Mouse (Mus musculus) liver, embryonic 12.5 days (tissue): ENCODE data around the gene Cntnap5b. TPM values are rescaled to one million over a fixed set of nuclear protein-coding genes. Genes with fewer than 3 reads are reported as not detected.

ENCODE experiments used
- ATAC-seq: fragments of 200-750 bp; cut with Nextera tagmentation; 2 replicates; pipeline ENCODE4 v1.8.0; 2017; ENCODE audit warnings: moderate number of reproducible peaks, mild to moderate bottlenecking, moderate library complexity
- H3K27ac ChIP-seq: fragments of 300-500 bp; sonication (generic); 2 replicates; pipeline ENCODE4 v1.5.1; 2016; ENCODE audit warnings: mild to moderate bottlenecking
- H3K27me3 ChIP-seq: fragments of 300-500 bp; sonication (generic); replicated peaks from 2 replicates; pipeline ENCODE4 v1.6.1; 2016; ENCODE audit warnings: mild to moderate bottlenecking, moderate library complexity
- H3K36me3 ChIP-seq: fragments of 300-500 bp; sonication (generic); 2 replicates; pipeline ENCODE4 v1.6.1; 2016; ENCODE audit warnings: mild to moderate bottlenecking, moderate library complexity
- H3K4me1 ChIP-seq: fragments of 300-500 bp; sonication (generic); 2 replicates; pipeline ENCODE4 v1.6.1; 2016
- H3K4me2 ChIP-seq: fragments of 300-500 bp; sonication (generic); 2 replicates; pipeline ENCODE4 v1.6.1; 2016; ENCODE audit warnings: mild to moderate bottlenecking, moderate library complexity
- H3K4me3 ChIP-seq: fragments of 300-500 bp; sonication (generic); 2 replicates; pipeline ENCODE4 v1.5.1; 2016; ENCODE audit warnings: mild to moderate bottlenecking, moderate library complexity
- H3K9ac ChIP-seq: fragments of 300-500 bp; sonication (generic); 2 replicates; pipeline ENCODE4 v1.6.1; 2016; ENCODE audit warnings: mild to moderate bottlenecking, moderate library complexity
- H3K9me3 ChIP-seq: fragments of 300-500 bp; sonication (generic); replicated peaks from 2 replicates; pipeline ENCODE4 v1.6.1; 2016; ENCODE audit warnings: mild to moderate bottlenecking, moderate library complexity
- WGBS: fragments of 180-500 bp; shearing (Covaris S2); methylation state at CpG from one replicate; pipeline ENCODE4 v1.1.7; 2016; ENCODE audit not compliant: insufficient replicate concordance; 5-methylcytosine and 5-hydroxymethylcytosine counted together
- polyA plus RNA-seq: library from polyadenylated mRNA; unstranded; fragments of >200 nt; fragmentation: Nextera tagmentation; extraction: Ambion mirVana; gene quantifications from 2 replicates; pipeline ENCODE4 v1.2.1, GENCODE M21; 2016

The Cntnap5b gene
- not detected in 2 replicates for polyA plus RNA-seq

- H3K9ac ChIP-seq: no peak within 1 kb of the TSS
- no peak within 1 kb of the TSS for H3K4me2 ChIP-seq
Measured at GRCm38 (mm10) chr1:99772614-99773013, at the start of gene Cntnap5b. TSS of gene Cntnap5b (plus strand) at chr1:99772765.

GRCm38 (mm10) chr1:99759996-99760395 lies 12.6 kb upstream of the Cntnap5b start:
- H3K9me3 ChIP-seq: no peaks in the 10 kb centered on the region
- no peak for ATAC-seq
- no peaks in the 10 kb centered on the region for H3K27me3 ChIP-seq
- no peak overlapping the region for H3K27ac ChIP-seq
- 59% methylated on average over 1 of the region's 1 CpGs for WGBS
- no peak overlapping the region for H3K9ac ChIP-seq
- H3K4me2 ChIP-seq: no peak overlapping the region
- no peak overlapping the region for H3K4me3 ChIP-seq
- H3K4me1 ChIP-seq: no peaks in the 10 kb centered on the region
- no peaks in the 10 kb centered on the region for H3K36me3 ChIP-seq

More at GRCm38 (mm10) chr1:99772614-99773013, at the start of gene Cntnap5b:
- H3K27me3 ChIP-seq: no peaks in the 10 kb centered on the region
- H3K4me1 ChIP-seq: no peaks in the 10 kb centered on the region
- ATAC-seq: no peak
- H3K4me3 ChIP-seq: no peak within 1 kb of the TSS
- no peaks in the 10 kb centered on the region for H3K36me3 ChIP-seq
- no peaks in the 10 kb centered on the region for H3K9me3 ChIP-seq
- H3K27ac ChIP-seq: no peak within 1 kb of the TSS
- 21% methylated on average over 7 of the region's 7 CpGs for WGBS

- WGBS: 2% methylated on average over 19 of the region's 19 CpGs
- peak; percentile 51; the same call in 1 of the 2 replicates for ATAC-seq
- no peak overlapping the region for H3K9ac ChIP-seq
- H3K36me3 ChIP-seq: no peaks in the 10 kb centered on the region
- no peak overlapping the region for H3K27ac ChIP-seq
- no peaks in the 10 kb centered on the region for H3K4me1 ChIP-seq
- H3K27me3 ChIP-seq: no peaks in the 10 kb centered on the region
- H3K4me3 ChIP-seq: no peak overlapping the region
- no peaks in the 10 kb centered on the region for H3K9me3 ChIP-seq
- no peak overlapping the region for H3K4me2 ChIP-seq
Measured at GRCm38 (mm10) chr1:99772183-99772582, 382 bp upstream of the Cntnap5b start.

GRCm38 (mm10) chr1:99774144-99774543 lies 1.6 kb downstream of the Cntnap5b start:
- Histone ChIP-seq H3K9me3 (no peaks in the 10 kb centered on the region), H3K4me3 (no peak overlapping the region), H3K36me3 (no peaks in the 10 kb centered on the region), H3K27me3 (no peaks in the 10 kb centered on the region), H3K4me1 (no peaks in the 10 kb centered on the region), H3K27ac (no peak overlapping the region), H3K4me2 (no peak overlapping the region), H3K9ac (no peak overlapping the region)
- ATAC-seq: no peak
- WGBS: 4% methylated on average over 4 of the region's 4 CpGs

GRCm38 (mm10) chr1:99813334-99814110 lies 41.0 kb downstream of the Cntnap5b start:
- Histone ChIP-seq H3K27ac (no peak overlapping the region), H3K4me2 (no peak overlapping the region), H3K9ac (no peak overlapping the region), H3K36me3 (no peaks in the 10 kb centered on the region), H3K4me3 (no peak overlapping the region), H3K27me3 (no peaks in the 10 kb centered on the region), H3K4me1 (no peaks in the 10 kb centered on the region), H3K9me3 (no peaks in the 10 kb centered on the region)
- 67% methylated on average over 6 of the region's 6 CpGs for WGBS
- ATAC-seq: no peak

GRCm38 (mm10) chr1:99872344-99872743 lies 99.8 kb downstream of the Cntnap5b start:
- ATAC-seq: no peak
- 82% methylated on average over 3 of the region's 3 CpGs for WGBS

GRCm38 (mm10) chr1:99907774-99908173 lies 135.2 kb downstream of the Cntnap5b start:
- Histone ChIP-seq H3K4me1 (no peaks in the 10 kb centered on the region), H3K27me3 (no peaks in the 10 kb centered on the region), H3K4me2 (no peak overlapping the region), H3K27ac (no peak overlapping the region), H3K9ac (no peak overlapping the region), H3K4me3 (no peak overlapping the region), H3K9me3 (no peaks in the 10 kb centered on the region), H3K36me3 (no peaks in the 10 kb centered on the region)
- 53% methylated on average over 2 of the region's 2 CpGs for WGBS
- no peak for ATAC-seq

More at GRCm38 (mm10) chr1:99872344-99872743, 99.8 kb downstream of the Cntnap5b start:
- H3K9ac ChIP-seq: no peak overlapping the region
- H3K4me1 ChIP-seq: no peaks in the 10 kb centered on the region
- H3K4me2 ChIP-seq: no peak overlapping the region
- no peak overlapping the region for H3K4me3 ChIP-seq
- no peaks in the 10 kb centered on the region for H3K36me3 ChIP-seq
- no peaks in the 10 kb centered on the region for H3K27me3 ChIP-seq
- no peaks in the 10 kb centered on the region for H3K9me3 ChIP-seq
- H3K27ac ChIP-seq: no peak overlapping the region

GRCm38 (mm10) chr1:99943515-99943914 lies 170.9 kb downstream of the Cntnap5b start:
- no peak overlapping the region for H3K4me3 ChIP-seq
- H3K36me3 ChIP-seq: no peaks in the 10 kb centered on the region
- no peak overlapping the region for H3K9ac ChIP-seq
- no peaks in the 10 kb centered on the region for H3K9me3 ChIP-seq
- no peak overlapping the region for H3K27ac ChIP-seq
- H3K4me1 ChIP-seq: no peaks in the 10 kb centered on the region
- H3K4me2 ChIP-seq: no peak overlapping the region
- H3K27me3 ChIP-seq: no peaks in the 10 kb centered on the region
- ATAC-seq: no peak

- Histone ChIP-seq H3K4me1 (no peaks in the 10 kb centered on the region), H3K9ac (no peak overlapping the region), H3K9me3 (no peaks in the 10 kb centered on the region), H3K27ac (no peak overlapping the region), H3K4me3 (no peak overlapping the region), H3K36me3 (no peaks in the 10 kb centered on the region), H3K4me2 (no peak overlapping the region), H3K27me3 (no peaks in the 10 kb centered on the region)
- ATAC-seq: no peak
- 23% methylated on average over 2 of the region's 2 CpGs for WGBS
Measured at GRCm38 (mm10) chr1:99959428-99959987, 186.9 kb downstream of the Cntnap5b start.

GRCm38 (mm10) chr1:99967300-99968089 lies 194.9 kb downstream of the Cntnap5b start:
- no peak overlapping the region for H3K9ac ChIP-seq
- 50% methylated on average over 2 of the region's 2 CpGs for WGBS

GRCm38 (mm10) chr1:99970184-99971086 lies 197.9 kb downstream of the Cntnap5b start:
- Histone ChIP-seq H3K4me3 (no peak overlapping the region), H3K4me2 (no peak overlapping the region), H3K9me3 (no peaks in the 10 kb centered on the region), H3K36me3 (no peaks in the 10 kb centered on the region), H3K27ac (no peak overlapping the region), H3K27me3 (no peaks in the 10 kb centered on the region), H3K4me1 (no peaks in the 10 kb centered on the region), H3K9ac (no peak overlapping the region)
- no peak for ATAC-seq
- WGBS: 26% methylated on average over 4 of the region's 4 CpGs

More at GRCm38 (mm10) chr1:99967300-99968089, 194.9 kb downstream of the Cntnap5b start:
- no peak for ATAC-seq
- H3K36me3 ChIP-seq: no peaks in the 10 kb centered on the region
- no peaks in the 10 kb centered on the region for H3K9me3 ChIP-seq
- no peak overlapping the region for H3K4me2 ChIP-seq
- no peak overlapping the region for H3K27ac ChIP-seq
- H3K27me3 ChIP-seq: no peaks in the 10 kb centered on the region
- H3K4me3 ChIP-seq: no peak overlapping the region
- no peaks in the 10 kb centered on the region for H3K4me1 ChIP-seq
